35 mouse cellular contexts compared by ENCODE assay signal in the genomic region with DNA sequence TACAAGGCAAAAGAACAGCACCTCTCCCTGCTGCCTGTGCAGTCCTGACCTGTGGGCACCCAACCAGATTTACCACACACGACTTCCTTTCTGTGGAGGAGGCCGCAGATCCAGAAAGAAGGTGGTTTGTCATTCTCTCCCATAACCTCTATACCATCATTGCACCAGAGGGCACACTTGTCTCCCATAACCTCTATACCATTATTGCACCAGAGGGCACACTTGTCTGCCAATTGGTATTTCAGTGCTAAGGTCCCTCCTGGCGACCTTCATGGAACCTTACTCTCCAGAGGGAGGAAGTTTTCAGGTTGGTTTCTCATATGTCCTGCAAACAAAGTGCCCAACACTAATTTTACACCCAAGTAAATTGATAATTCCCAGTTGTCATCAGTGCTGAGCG. TPM values are rescaled to one million over a fixed set of nuclear protein-coding genes. Genes with fewer than 3 reads are reported as not detected.
DNase-seq lines count a peak whose midpoint lies in the region; ATAC-seq and TF ChIP-seq lines count a peak whose summit lies in the region.
"Had no signal": no experiment of that assay in that cellular context is flagged by ENCODE, and none has a peak within 500 bp of the region (broad histone marks: within the 10 kb centered on the region; RNA-seq: fewer than 3 reads in every experiment).

No protein-coding gene starts in this region.

- TF ChIP-seq POLR2A in brain, embryonic 14.5 days (IDR thresholded peaks at IDR 0.05; ENCODE audit: borderline replicate concordance, extremely low read depth, insufficient read depth, insufficient read length, poor library complexity, severe bottlenecking) = no peak

- no peaks in the 10 kb centered on the region for H3K9me3 ChIP-seq in liver, postnatal 0 days (ENCODE audit: low read length)
- no peaks in the 10 kb centered on the region for H3K9me3 ChIP-seq in liver, embryonic 12.5 days (replicated peaks)
- H3K9me3 ChIP-seq: forebrain, embryonic 13.5 days; heart, embryonic 13.5 days; hindbrain, embryonic 15.5 days; megakaryocyte, embryonic 14.5 days; midbrain, embryonic 12.5 days had no signal

- no peak overlapping the region for H3K4me2 ChIP-seq in liver, postnatal 0 days (ENCODE audit: low read depth, low read length)
- H3K4me2 ChIP-seq in liver, embryonic 12.5 days = no peak overlapping the region
- H3K4me2 ChIP-seq: forebrain, embryonic 13.5 days; heart, embryonic 13.5 days; hindbrain, embryonic 15.5 days; midbrain, embryonic 12.5 days had no signal

- H3K27ac ChIP-seq in liver, postnatal 0 days (ENCODE audit: low read depth) = no peak overlapping the region
- no peak overlapping the region for H3K27ac ChIP-seq in liver, embryonic 12.5 days
- H3K27ac ChIP-seq: forebrain, embryonic 13.5 days; gastrocnemius, adult 2 months; heart, adult 2 months; heart, embryonic 13.5 days; hindbrain, embryonic 15.5 days; midbrain, embryonic 12.5 days had no signal

- DNase-seq in heart, adult 11 months = peak; percentile 48
- no peak for DNase-seq in heart, adult 8-10 months (ENCODE audit: low spot score)
- no peak for DNase-seq in liver, postnatal 0 days
- DNase-seq in 416B (ENCODE audit: low read depth) = peak; percentile 21
- no peak for DNase-seq in brain, embryonic 14.5 days (ENCODE audit: low read depth)
- DNase-seq in adrenal gland, postnatal 14 days = no peak
- DNase-seq in adrenal gland, adult (ENCODE audit: inconsistent age in 2 of 2, low spot score in 1 of 2) = no peak
- DNase-seq: adrenal gland, adult 8-10 months; cerebellum, adult 11-12 months; cerebellum, adult 9-11 months; gastrocnemius, adult 2 months; gastrocnemius, postnatal 36 days; heart, adult 2 months; heart, postnatal 10 days; kidney, adult 11 months; kidney, postnatal 14 days; lung, adult 2 months; right cerebral cortex, postnatal 14 days; thymus, adult 18-20 months; thymus, postnatal 25 days had no signal

- no peak overlapping the region for H3K9ac ChIP-seq in liver, postnatal 0 days (replicated peaks)
- H3K9ac ChIP-seq in liver, embryonic 12.5 days = no peak overlapping the region
- H3K9ac ChIP-seq: forebrain, embryonic 13.5 days; heart, embryonic 13.5 days; hindbrain, embryonic 15.5 days; midbrain, embryonic 12.5 days had no signal

- H3K4me1 ChIP-seq in liver, postnatal 0 days (ENCODE audit: insufficient read depth) = no peaks in the 10 kb centered on the region
- H3K4me1 ChIP-seq in liver, embryonic 12.5 days = no peaks in the 10 kb centered on the region
- H3K4me1 ChIP-seq: heart, embryonic 13.5 days; hindbrain, embryonic 15.5 days; megakaryocyte, embryonic 14.5 days had no signal

- no peaks in the 10 kb centered on the region for H3K36me3 ChIP-seq in liver, postnatal 0 days (replicated peaks; ENCODE audit: insufficient read depth, low read length)
- H3K36me3 ChIP-seq in liver, embryonic 12.5 days = no peaks in the 10 kb centered on the region
- H3K36me3 ChIP-seq: heart, embryonic 13.5 days; hindbrain, embryonic 15.5 days; midbrain, embryonic 12.5 days had no signal

- no peak for ATAC-seq in liver, postnatal 0 days
- no peak for ATAC-seq in liver, embryonic 12.5 days
- ATAC-seq: activated CD4-positive, CD25-positive, alpha-beta regulatory T cell, adult 4 months; CD4-positive, CD25-positive, alpha-beta regulatory T cell, adult 4 months; forebrain, embryonic 13.5 days had no signal

- no peak for TF ChIP-seq EP300 in liver, postnatal 0 days (IDR thresholded peaks at IDR 0.05; ENCODE audit: low read depth)

- H3K27me3 ChIP-seq in liver, postnatal 0 days (ENCODE audit: insufficient read depth, low read length) = no peaks in the 10 kb centered on the region
- no peaks in the 10 kb centered on the region for H3K27me3 ChIP-seq in liver, embryonic 12.5 days (replicated peaks)
- H3K27me3 ChIP-seq: hindbrain, embryonic 15.5 days; midbrain, embryonic 12.5 days had no signal

- TF ChIP-seq CTCF in liver, postnatal 0 days (IDR thresholded peaks at IDR 0.05; ENCODE audit: low read depth) = peak; percentile 57
- TF ChIP-seq CTCF in brain, embryonic 14.5 days (IDR thresholded peaks at IDR 0.05; ENCODE audit: borderline replicate concordance, extremely low read depth, insufficient read depth, insufficient read length) = peak; percentile 3; the same call in 1 of the 2 replicates

- 55% methylated on average over 4 of the region's 4 CpGs for WGBS in liver, postnatal 0 days (ENCODE audit: insufficient replicate concordance)
- WGBS in liver, embryonic 12.5 days (ENCODE audit: insufficient replicate concordance) = 62% methylated on average over 4 of the region's 4 CpGs

- H3K4me3 ChIP-seq in liver, postnatal 0 days (ENCODE audit: low read depth, low read length) = no peak overlapping the region
- H3K4me3 ChIP-seq in liver, embryonic 12.5 days = no peak overlapping the region
- H3K4me3 ChIP-seq: erythroblast, embryonic 14.5 days; forebrain, embryonic 13.5 days; gastrocnemius, adult 2 months; heart, adult 2 months; heart, embryonic 13.5 days; hindbrain, embryonic 15.5 days; megakaryocyte, embryonic 14.5 days; midbrain, embryonic 12.5 days had no signal

RNA-seq across cellular contexts. Expression of gene Slc10a1, which starts 18.1 kb away (rescaled TPM):
- total RNA-seq in heart, adult 8-10 months (2022) = not detected
- 500 and 502 TPM in 2 replicates for polyA plus RNA-seq in liver, postnatal 0 days (2015; fragmentation: Nextera tagmentation; extraction: Ambion mirVana)
- polyA plus RNA-seq in liver, embryonic 12.5 days (2016; fragmentation: Nextera tagmentation; extraction: Ambion mirVana) = 0.57 and 0.60 TPM in 2 replicates
- not detected in 2 replicates for polyA plus RNA-seq in brain, embryonic 14.5 days (2012; rRNA removed)
- total RNA-seq in adrenal gland, postnatal 14 days (2021) = 3.0 and 59.5 TPM in 2 replicates
- total RNA-seq: gastrocnemius, adult 2 months; gastrocnemius, postnatal 36 days; heart, adult 2 months; heart, postnatal 10 days; hematopoietic stem cell, adult 5-6 weeks; layer of hippocampus, postnatal 10 days; left cerebral cortex, adult 18-20 months; left cerebral cortex, postnatal 14 days had no signal
- polyA plus RNA-seq: erythroblast, embryonic 14.5 days; frontal cortex, adult 2 months; heart, adult 2 months; small intestine, adult 2 months had no signal

RNA-seq across cellular contexts. Expression of gene Smoc1, which starts 40.0 kb away (rescaled TPM):
- total RNA-seq in heart, adult 8-10 months (2022) = 1 to 10 TPM; 5.1 to 6.7 (median 5.6) TPM
- polyA plus RNA-seq in liver, postnatal 0 days (2015; fragmentation: Nextera tagmentation; extraction: Ambion mirVana) = 12.3 and 15.5 TPM in 2 replicates
- polyA plus RNA-seq in liver, embryonic 12.5 days (2016; fragmentation: Nextera tagmentation; extraction: Ambion mirVana) = 7.0 and 7.9 TPM in 2 replicates
- polyA plus RNA-seq in brain, embryonic 14.5 days (2012; rRNA removed) = 22.4 and 40.0 TPM in 2 replicates
- total RNA-seq in adrenal gland, postnatal 14 days (2021) = 37.3 and 54.7 TPM in 2 replicates

RNA-seq across cellular contexts. Expression of gene Srsf5, which starts 41.3 kb away (rescaled TPM):
- 100 to 1,000 TPM in 2 of 4 experiments, 10 to 100 TPM in 2; 63.1 to 209 (median 139) TPM for total RNA-seq in heart, adult 8-10 months (2022)
- polyA plus RNA-seq in liver, postnatal 0 days (2015; fragmentation: Nextera tagmentation; extraction: Ambion mirVana) = 249 and 270 TPM in 2 replicates
- 357 and 402 TPM in 2 replicates for polyA plus RNA-seq in liver, embryonic 12.5 days (2016; fragmentation: Nextera tagmentation; extraction: Ambion mirVana)
- polyA plus RNA-seq in brain, embryonic 14.5 days (2012; rRNA removed) = 544 and 552 TPM in 2 replicates
- 383 and 441 TPM in 2 replicates for total RNA-seq in adrenal gland, postnatal 14 days (2021)

Comparison
In these comparisons a context has a peak if more than half of its experiments do, and no peak if none do; other contexts are left out.
1. DNase-seq: peak in heart, adult 11 months (single experiment) and 416B (single experiment); none in heart, adult 8-10 months (single experiment), liver, postnatal 0 days (single experiment), brain, embryonic 14.5 days (single experiment), adrenal gland, postnatal 14 days (single experiment) and adrenal gland, adult (0 of 2).
2. RNA of gene Slc10a1, which starts 18.1 kb away (polyA plus RNA-seq): 500 to 502 TPM in liver, postnatal 0 days; 0.57 to 0.60 TPM in liver, embryonic 12.5 days and not detected in brain, embryonic 14.5 days; every median in the first group is over 100 times any median in the second.